Mouse (Mus musculus) spleen, embryonic (tissue): Measurements from ENCODE around the gene Them5.

Source experiments
- CTCF ChIA-PET: fragments of 350-600 bp; sonication (Branson Sonifier 250); formaldehyde crosslinking; loops from one replicate; lab custom pipeline; 2022; lab: Charles Lee

The Them5 gene

GRCm38 (mm10) chr3:94372038-94372437, 30.1 kb downstream of the Them5 start:
- CTCF ChIA-PET: no interaction called here

DNA sequence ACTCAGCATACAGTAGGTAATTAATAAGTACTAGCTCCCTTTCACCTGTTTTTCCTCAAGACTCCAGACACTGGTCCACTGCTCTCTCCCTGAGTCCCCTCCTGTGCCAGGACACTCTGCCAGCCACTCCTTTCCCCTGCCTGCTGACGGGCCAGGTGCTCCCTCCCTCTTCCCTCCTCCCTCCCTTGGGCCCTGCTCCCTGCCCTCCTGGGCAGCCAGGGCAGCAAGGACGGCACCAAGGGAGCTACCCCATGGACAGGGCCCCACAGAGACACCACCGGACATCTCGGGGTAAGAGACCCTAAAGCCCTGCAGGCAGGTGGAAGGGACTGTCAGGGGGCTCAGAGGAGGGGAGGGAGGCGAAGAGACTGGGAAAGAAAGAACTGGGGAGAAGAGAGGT, 30.7 kb downstream of the Them5 start, which contains the start of gene Rorc:
Rorc (plus strand) TSS at position 154 of the 400 bp plus-strand sequence.
- CTCF ChIA-PET: no interaction called here

DNA sequence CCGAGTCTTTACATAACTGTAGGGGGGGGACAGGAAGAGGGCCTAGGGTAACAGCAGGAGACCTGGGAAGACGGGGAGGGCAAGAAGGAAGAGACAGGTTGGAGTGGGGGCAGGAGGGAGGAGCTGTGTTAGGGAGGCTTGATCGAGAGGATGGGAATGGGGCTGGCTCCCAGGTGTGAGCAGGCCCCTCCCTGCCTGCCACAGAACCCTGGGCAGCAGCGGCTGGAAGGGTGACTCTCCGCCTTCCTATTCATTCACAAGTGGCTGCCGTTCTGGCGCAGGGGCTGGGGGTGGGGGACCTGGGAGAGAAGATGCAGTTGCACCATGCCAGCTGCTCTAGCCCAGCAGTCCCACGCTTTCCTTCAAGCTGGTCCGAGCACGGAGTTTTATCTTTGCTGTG, 31.2 kb downstream of the Them5 start:
- CTCF ChIA-PET: no interaction called here

GRCm38 (mm10) chr3:94373597-94374011, 31.7 kb downstream of the Them5 start:
- CTCF ChIA-PET: no interaction called here

GRCm38 (mm10) chr3:94374636-94375035, 32.7 kb downstream of the Them5 start:
- CTCF ChIA-PET: interaction anchor here (0.7 kb wide), 1 partner anchor 9 kb away, joined by 9 read pairs; no protein-coding TSS in a partner anchor

DNA sequence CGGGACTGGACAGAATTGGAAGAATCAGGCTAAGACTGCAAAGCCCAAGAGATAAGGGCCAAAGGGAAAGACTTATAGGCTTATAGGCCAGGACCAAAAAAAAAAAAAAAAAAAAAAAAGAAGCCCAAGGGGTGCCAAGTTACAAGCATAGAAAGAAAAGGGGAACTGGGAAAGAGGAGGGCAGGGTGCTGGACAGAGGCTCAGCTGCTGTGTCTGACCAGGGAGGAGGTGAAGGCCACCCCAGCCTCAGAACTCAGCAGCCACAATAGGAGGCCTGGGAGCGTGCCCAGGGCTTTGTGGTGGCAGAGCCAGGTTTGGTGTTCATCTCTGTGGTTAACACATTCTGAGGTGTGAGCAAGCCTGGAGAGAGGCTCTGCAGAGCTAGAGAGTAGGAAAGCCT, 33.2 kb downstream of the Them5 start:
- CTCF ChIA-PET: interaction anchor here (0.7 kb wide), 1 partner anchor 9 kb away, joined by 9 read pairs; no protein-coding TSS in a partner anchor

GRCm38 (mm10) chr3:94375861-94376260, 34.0 kb downstream of the Them5 start:
- CTCF ChIA-PET: no interaction called here

- CTCF ChIA-PET: no interaction called here
Measured at GRCm38 (mm10) chr3:94377028-94377923, 35.4 kb downstream of the Them5 start.

DNA sequence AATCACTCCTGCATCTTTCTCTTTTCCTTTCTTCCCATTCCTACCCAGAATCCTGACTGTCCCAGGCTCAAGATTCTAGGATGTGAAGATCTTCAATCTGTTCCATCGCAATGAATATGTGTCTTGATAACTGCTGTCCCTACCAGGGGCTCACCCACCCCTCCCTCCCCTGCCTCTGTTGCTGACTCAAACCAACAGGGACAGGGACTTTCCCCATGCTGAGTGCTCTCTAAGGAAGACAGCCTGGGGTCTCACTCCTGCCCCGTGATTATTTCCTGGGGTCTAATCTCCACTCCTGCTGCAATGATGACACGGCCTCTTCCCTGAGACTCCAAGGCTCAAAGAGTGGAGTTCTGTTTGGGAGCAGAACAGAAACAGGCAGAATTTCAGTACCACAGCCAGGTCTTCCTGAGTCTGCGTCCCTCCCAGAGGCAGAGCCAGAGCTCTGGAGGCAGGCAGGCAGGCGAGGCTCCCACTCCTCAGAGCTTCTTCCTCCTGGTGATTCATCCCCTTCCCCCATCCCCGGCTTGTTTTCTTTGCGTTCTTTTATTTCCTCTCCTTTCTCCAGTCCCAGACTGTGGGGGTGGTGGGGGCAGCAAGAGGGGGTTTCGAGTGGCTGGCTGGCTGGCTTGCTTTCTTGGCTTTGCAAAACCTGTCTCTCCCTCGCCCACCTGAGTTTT, 38.1 kb downstream of the Them5 start:
- CTCF ChIA-PET: no interaction called here

- CTCF ChIA-PET: no interaction called here
Measured at GRCm38 (mm10) chr3:94382308-94382707, 40.4 kb downstream of the Them5 start.

- CTCF ChIA-PET: no interaction called here
Measured at GRCm38 (mm10) chr3:94383476-94383875, 41.6 kb downstream of the Them5 start.

- CTCF ChIA-PET: no interaction called here
Measured at GRCm38 (mm10) chr3:94386671-94387070, 44.8 kb downstream of the Them5 start.

DNA sequence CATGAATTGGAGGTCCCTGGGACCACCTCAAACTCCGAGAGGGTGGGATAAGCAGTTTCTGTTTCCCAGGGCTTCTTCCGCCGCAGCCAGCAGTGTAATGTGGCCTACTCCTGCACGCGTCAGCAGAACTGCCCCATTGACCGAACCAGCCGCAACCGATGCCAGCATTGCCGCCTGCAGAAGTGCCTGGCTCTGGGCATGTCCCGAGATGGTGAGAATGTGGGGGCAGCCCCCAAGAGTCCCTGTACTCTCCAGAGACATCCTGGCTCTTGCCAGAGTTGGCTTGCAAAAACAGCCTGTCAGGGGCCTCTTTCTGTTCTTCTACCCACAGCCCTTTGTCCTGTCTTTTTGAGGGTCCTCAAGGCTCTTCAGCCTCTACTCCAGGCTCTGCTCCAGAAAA, 45.5 kb downstream of the Them5 start:
- CTCF ChIA-PET: no interaction called here

DNA sequence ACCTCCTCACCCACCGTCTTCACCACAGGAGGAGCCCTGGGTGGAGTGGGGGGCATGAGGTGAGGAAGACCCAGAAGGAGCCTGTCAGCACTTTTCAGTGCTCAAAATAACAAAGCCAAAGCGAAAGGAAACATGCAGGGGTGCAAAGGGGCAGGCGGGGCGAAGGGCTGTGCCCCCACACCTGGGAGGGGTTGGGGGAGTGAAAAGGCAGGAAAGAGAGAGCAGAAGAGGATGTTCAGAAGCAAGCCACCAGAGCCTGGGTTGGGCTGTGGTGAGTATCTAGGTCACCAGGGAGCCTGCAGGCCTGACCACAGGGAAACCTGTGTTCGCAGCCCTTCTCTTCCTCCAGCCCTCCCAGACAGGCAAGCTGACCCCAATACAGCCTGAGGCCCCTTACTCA, 46.1 kb downstream of the Them5 start:
- CTCF ChIA-PET: no interaction called here

- CTCF ChIA-PET: no interaction called here
Measured at GRCm38 (mm10) chr3:94389420-94389819, 47.5 kb downstream of the Them5 start.

- CTCF ChIA-PET: no interaction called here
Measured at GRCm38 (mm10) chr3:94391001-94391400, 49.1 kb downstream of the Them5 start.

DNA sequence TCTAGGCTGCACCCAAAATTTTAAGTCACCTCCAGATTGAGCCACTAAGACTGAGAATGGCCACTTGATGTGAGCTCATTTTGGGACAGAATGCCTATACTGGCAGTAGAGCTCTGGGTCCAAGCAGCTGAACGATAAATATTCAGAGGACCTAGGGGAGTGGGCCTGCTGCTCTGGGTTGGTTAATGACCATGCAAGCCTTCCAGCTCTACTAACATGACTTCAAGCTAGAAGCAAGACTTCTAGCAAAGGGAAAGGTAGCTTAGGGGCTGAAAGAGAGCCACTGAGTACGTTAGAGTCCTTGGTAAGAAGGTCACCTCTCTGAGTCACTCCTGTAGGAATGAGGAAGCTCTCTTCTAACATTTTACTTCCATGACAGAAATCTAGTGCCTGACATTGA, 50.2 kb downstream of the Them5 start:
- CTCF ChIA-PET: no interaction called here

DNA sequence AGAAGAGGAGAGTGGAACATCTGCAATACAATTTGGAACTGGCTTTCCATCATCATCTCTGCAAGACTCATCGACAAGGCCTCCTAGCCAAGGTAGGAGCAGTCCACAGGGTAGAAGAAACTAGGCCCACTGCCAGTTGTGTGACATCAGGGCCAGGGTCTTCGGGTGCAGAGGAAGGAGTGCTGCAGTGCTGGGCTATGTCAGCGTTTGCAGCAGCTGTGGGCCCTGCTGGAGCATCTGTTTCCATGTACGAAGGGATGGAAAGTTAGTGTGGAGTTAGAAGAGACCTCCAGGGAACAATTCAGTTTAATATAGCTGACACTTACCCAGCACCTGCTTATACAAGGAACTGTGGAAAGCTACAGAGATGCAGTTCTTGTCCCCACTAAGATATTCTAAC, 51.1 kb downstream of the Them5 start:
- CTCF ChIA-PET: no interaction called here

GRCm38 (mm10) chr3:94396336-94396735, 54.4 kb downstream of the Them5 start:
- CTCF ChIA-PET: no interaction called here

DNA sequence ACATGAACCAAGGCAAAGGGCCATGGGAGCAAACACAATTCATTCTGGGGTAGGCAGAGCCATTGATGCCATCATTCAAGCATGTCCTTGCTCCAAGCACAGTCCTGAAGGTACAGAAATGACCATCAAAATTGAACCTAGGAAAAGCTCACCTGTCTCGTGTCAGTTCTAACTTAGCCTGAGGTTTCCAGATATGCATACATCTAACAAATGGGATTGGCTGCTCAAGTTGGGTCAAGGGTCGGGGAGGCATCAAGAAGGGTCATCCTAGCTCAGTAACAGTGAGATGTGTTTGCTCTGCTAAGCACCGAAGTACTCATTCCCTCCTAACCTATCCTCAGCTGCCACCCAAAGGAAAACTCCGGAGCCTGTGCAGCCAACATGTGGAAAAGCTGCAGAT, 55.0 kb downstream of the Them5 start:
- CTCF ChIA-PET: no interaction called here
